Mouse (Mus musculus): ENCODE data around the gene Dcp1b. TPM values are rescaled to one million over a fixed set of nuclear protein-coding genes. Genes with fewer than 3 reads are reported as not detected.

Gene Dcp1b
- polyA plus RNA-seq, 1 experiment from 2014 or later = 4.5 TPM

DNA sequence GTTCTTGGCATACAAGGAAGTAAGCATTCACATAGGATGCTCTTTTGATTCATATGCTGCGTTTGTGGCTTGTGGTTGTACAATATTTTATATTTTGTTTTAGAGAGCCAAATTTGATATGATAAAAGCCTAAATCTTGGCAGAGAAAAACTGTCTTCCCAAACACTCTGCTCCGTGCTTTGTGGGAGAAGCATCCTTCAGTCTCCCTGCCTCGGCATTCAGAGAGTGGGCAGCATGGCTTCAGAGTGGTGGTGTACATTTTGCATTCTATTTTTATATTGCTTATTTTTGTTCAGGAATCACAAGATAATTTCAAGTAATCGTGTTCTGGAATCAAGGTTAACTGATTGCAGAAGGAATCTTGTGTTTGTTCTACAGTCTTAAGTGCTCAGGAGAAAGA is 16.4 kb downstream of the Dcp1b start:
- no peak for DNase-seq
- no peak overlapping the region for H3K4me2 ChIP-seq (ENCODE audit: low read depth, low read length)
- H3K9ac ChIP-seq (replicated peaks) = no peak overlapping the region
- H3K9me3 ChIP-seq (ENCODE audit: low read length) = no peaks in the 10 kb centered on the region
- H3K4me3 ChIP-seq (ENCODE audit: low read depth, low read length) = no peak overlapping the region
- TF ChIP-seq EP300 (IDR thresholded peaks at IDR 0.05; ENCODE audit: low read depth) (no peak), CTCF (IDR thresholded peaks at IDR 0.05; ENCODE audit: low read depth) (no peak)
- no peak for ATAC-seq
- peaks cover 2% of the 10 kb centered on the region; the same call in 1 of the 2 replicates for H3K4me1 ChIP-seq (ENCODE audit: insufficient read depth)
- peaks cover 10% of the 10 kb centered on the region; the same call in 1 of the 2 replicates for H3K36me3 ChIP-seq (replicated peaks; ENCODE audit: insufficient read depth, low read length)
- WGBS (ENCODE audit: insufficient replicate concordance) = 78% methylated on average over 4 of the region's 4 CpGs
- no peaks in the 10 kb centered on the region for H3K27me3 ChIP-seq (ENCODE audit: insufficient read depth, low read length)
- H3K27ac ChIP-seq (ENCODE audit: low read depth) = no peak overlapping the region

DNA sequence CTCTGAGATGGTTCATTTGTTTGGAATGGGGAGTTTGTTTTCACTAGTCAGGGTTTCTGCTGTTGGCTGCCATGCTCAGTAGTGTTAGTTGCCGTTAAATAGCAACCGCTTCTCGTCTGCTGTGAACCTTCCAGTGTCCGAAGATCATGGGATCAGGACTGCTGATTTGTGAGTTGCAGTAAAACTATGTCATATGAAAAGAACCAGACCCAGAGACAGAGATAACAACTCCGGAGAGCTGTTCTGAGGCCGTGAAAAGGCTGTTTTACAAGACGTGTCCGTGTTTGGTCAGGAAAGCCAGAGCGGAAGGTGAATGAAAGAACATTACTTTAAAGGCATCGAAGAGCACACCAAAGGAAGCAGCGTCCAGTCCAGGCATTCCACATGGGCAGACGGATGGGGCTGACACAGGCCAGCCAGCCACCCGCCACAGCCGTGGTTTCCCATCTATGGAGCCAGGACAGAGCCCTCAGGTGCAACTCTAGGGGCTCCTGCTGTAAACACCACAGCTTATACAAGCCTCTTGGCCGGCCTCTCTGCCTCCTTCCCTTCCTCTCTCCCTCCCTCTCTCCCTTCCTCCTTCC is 18.6 kb downstream of the Dcp1b start:
- 84% methylated on average over 15 of the region's 15 CpGs for WGBS (ENCODE audit: insufficient replicate concordance)
- peaks cover 9% of the 10 kb centered on the region; the same call in 1 of the 2 replicates for H3K36me3 ChIP-seq (replicated peaks; ENCODE audit: insufficient read depth, low read length)
- DNase-seq = no peak
- no peak for TF ChIP-seq EP300 (IDR thresholded peaks at IDR 0.05; ENCODE audit: low read depth)
- TF ChIP-seq CTCF (IDR thresholded peaks at IDR 0.05; ENCODE audit: low read depth) = no peak
- no peaks in the 10 kb centered on the region for H3K27me3 ChIP-seq (ENCODE audit: insufficient read depth, low read length)
- H3K4me3 ChIP-seq (ENCODE audit: low read depth, low read length) = no peak overlapping the region
- H3K4me2 ChIP-seq (ENCODE audit: low read depth, low read length) = no peak overlapping the region
- H3K9ac ChIP-seq (replicated peaks) = no peak overlapping the region
- no peaks in the 10 kb centered on the region for H3K9me3 ChIP-seq (ENCODE audit: low read length)
- H3K4me1 ChIP-seq (ENCODE audit: insufficient read depth) = peaks cover 5% of the 10 kb centered on the region
- no peak for ATAC-seq
- H3K27ac ChIP-seq (ENCODE audit: low read depth) = no peak overlapping the region

GRCm38 (mm10) chr6:119194161-119194560 is 19.1 kb downstream of the Dcp1b start:
- Histone ChIP-seq H3K9me3 (ENCODE audit: low read length) (no peaks in the 10 kb centered on the region), H3K4me2 (ENCODE audit: low read depth, low read length) (no peak overlapping the region), H3K36me3 (replicated peaks; ENCODE audit: insufficient read depth, low read length) (peaks cover 6% of the 10 kb centered on the region; the same call in 1 of the 2 replicates), H3K4me1 (ENCODE audit: insufficient read depth) (peaks cover 5% of the 10 kb centered on the region), H3K27ac (ENCODE audit: low read depth) (no peak overlapping the region), H3K9ac (replicated peaks) (no peak overlapping the region), H3K27me3 (ENCODE audit: insufficient read depth, low read length) (no peaks in the 10 kb centered on the region), H3K4me3 (ENCODE audit: low read depth, low read length) (no peak overlapping the region)
- no peak for TF ChIP-seq EP300 (IDR thresholded peaks at IDR 0.05; ENCODE audit: low read depth)
- no peak for TF ChIP-seq CTCF (IDR thresholded peaks at IDR 0.05; ENCODE audit: low read depth)
- no peak for ATAC-seq
- WGBS (ENCODE audit: insufficient replicate concordance) = 77% methylated on average over 9 of the region's 9 CpGs
- no peak for DNase-seq

GRCm38 (mm10) chr6:119194601-119195000 is 19.5 kb downstream of the Dcp1b start:
- no peak overlapping the region for H3K27ac ChIP-seq (ENCODE audit: low read depth)
- no peak for TF ChIP-seq CTCF (IDR thresholded peaks at IDR 0.05; ENCODE audit: low read depth)
- TF ChIP-seq EP300 (IDR thresholded peaks at IDR 0.05; ENCODE audit: low read depth) = no peak
- no peaks in the 10 kb centered on the region for H3K9me3 ChIP-seq (ENCODE audit: low read length)
- no peak overlapping the region for H3K4me2 ChIP-seq (ENCODE audit: low read depth, low read length)
- H3K27me3 ChIP-seq (ENCODE audit: insufficient read depth, low read length) = no peaks in the 10 kb centered on the region
- WGBS (ENCODE audit: insufficient replicate concordance) = 80% methylated on average over 7 of the region's 7 CpGs
- peaks cover 5% of the 10 kb centered on the region for H3K4me1 ChIP-seq (ENCODE audit: insufficient read depth)
- H3K36me3 ChIP-seq (replicated peaks; ENCODE audit: insufficient read depth, low read length) = peaks cover 5% of the 10 kb centered on the region; the same call in 1 of the 2 replicates
- ATAC-seq (no peak), DNase-seq (no peak)
- no peak overlapping the region for H3K9ac ChIP-seq (replicated peaks)
- no peak overlapping the region for H3K4me3 ChIP-seq (ENCODE audit: low read depth, low read length)

GRCm38 (mm10) chr6:119196382-119197305 is 21.6 kb downstream of the Dcp1b start, which contains the start of gene Cacna1c:
TSS of gene Cacna1c (minus strand) at chr6:119196418.
- no peak within 1 kb of the TSS for H3K4me2 ChIP-seq (ENCODE audit: low read depth, low read length)
- DNase-seq = no peak
- H3K27me3 ChIP-seq (ENCODE audit: insufficient read depth, low read length) = no peaks in the 10 kb centered on the region
- peaks cover 5% of the 10 kb centered on the region; the same call in 1 of the 2 replicates for H3K36me3 ChIP-seq (replicated peaks; ENCODE audit: insufficient read depth, low read length)
- no peak within 1 kb of the TSS for H3K4me3 ChIP-seq (ENCODE audit: low read depth, low read length)
- H3K9ac ChIP-seq (replicated peaks) = no peak within 1 kb of the TSS
- 64% methylated on average over 17 of the region's 17 CpGs for WGBS (ENCODE audit: insufficient replicate concordance)
- ATAC-seq = no peak
- H3K4me1 ChIP-seq (ENCODE audit: insufficient read depth) = peaks cover 5% of the 10 kb centered on the region
- no peak within 1 kb of the TSS for H3K27ac ChIP-seq (ENCODE audit: low read depth)
- TF ChIP-seq EP300 (IDR thresholded peaks at IDR 0.05; ENCODE audit: low read depth) (no peak), CTCF (IDR thresholded peaks at IDR 0.05; ENCODE audit: low read depth) (no peak)
- H3K9me3 ChIP-seq (ENCODE audit: low read length) = no peaks in the 10 kb centered on the region
